Mouse (Mus musculus): ENCODE measurements around the gene D830030K20Rik.
"Not testable (repeated sequence)": the region's sequence is repeated elsewhere in the genome, so short reads cannot be mapped to it uniquely, and the experiment has no call there.

The D830030K20Rik gene

GRCm38 (mm10) chr14:3208272-3209152 lies at the start of gene D830030K20Rik:
TSS of gene D830030K20Rik (plus strand) at chr14:3208488.
- not testable (repeated sequence) for DNase-seq (ENCODE audit: low spot score)

GRCm38 (mm10) chr14:3187955-3188354 lies 20.3 kb upstream of the D830030K20Rik start, which contains the start of gene Gm5795:
TSS of gene Gm5795 (plus strand) at chr14:3188255.
- not testable (repeated sequence) for DNase-seq (ENCODE audit: low spot score)

GRCm38 (mm10) chr14:3209367-3209766 lies 1.1 kb downstream of the D830030K20Rik start:
- not testable (repeated sequence) for DNase-seq (ENCODE audit: low spot score)

GRCm38 (mm10) chr14:3262531-3262930 lies 54.2 kb downstream of the D830030K20Rik start:
- DNase-seq (ENCODE audit: low spot score), result not testable (repeated sequence)

Data from adipocyte (in vitro differentiated cells).